Mouse (Mus musculus): ENCODE measurements around the gene Zfp819. TPM values are rescaled to one million over a fixed set of nuclear protein-coding genes. Genes with fewer than 3 reads are reported as not detected.

Gene Zfp819
- polyA plus RNA-seq (2012; rRNA removed), result 9.2 and 10.6 TPM in 2 replicates

DNA sequence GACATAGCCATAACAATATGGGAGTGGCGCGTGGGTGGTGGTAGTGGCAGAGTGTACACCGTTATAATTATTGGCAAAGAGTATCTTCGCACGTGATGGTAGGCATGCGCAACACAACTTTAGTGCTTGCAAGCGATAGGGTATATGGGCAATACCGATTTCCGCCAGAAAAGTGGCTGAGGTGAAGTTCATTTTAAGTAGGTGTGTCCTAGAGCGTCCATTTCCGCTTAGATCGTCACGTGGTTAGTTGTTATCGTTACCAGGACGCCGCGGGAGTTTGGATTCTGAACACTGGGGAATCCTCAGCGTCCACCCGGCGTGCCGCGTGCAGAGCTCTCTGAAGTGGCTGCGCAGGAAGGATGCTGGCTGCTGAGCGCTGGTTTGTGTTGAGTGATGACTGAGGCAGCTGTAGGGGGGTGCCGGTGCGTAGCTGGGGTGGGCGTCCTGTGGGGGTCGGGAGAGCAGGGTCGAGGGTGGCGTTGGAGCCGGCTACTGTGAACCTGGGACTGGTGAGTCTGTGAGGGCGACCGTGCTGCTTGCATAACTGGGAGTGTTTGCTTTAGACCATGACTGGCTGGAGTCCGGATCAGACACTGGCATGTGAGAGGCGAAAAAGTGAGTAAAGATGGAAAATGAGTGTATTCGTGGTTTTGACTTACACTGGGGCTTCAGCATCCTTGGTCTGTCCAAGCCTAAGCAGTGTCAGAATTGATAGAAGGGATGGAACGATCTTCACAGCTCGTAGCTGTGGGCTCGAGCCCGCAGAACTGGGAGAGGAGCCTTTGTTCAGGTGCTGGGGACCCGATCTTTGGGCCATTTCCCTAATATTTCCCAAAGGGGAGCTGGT lies at the start of gene Zfp819:
TSS of gene Zfp819 (plus strand) at position 274 of the 847 bp plus-strand sequence.
- H3K4me3 ChIP-seq (ENCODE audit: control insufficient read depth, low read depth, low read length), result peak within 1 kb of the TSS; percentile 73
- H3K4me1 ChIP-seq (ENCODE audit: control insufficient read depth, insufficient read depth, low read length), result peaks cover 8% of the 10 kb centered on the region
- no peaks in the 10 kb centered on the region for H3K27me3 ChIP-seq (ENCODE audit: control insufficient read depth, insufficient read depth, low read length)
- H3K27ac ChIP-seq (ENCODE audit: control insufficient read depth, insufficient read depth, low read depth, low read length), result peak within 1 kb of the TSS; percentile 39
- H3K36me3 ChIP-seq (ENCODE audit: control insufficient read depth, insufficient read depth, low read length), result no peaks in the 10 kb centered on the region
- TF ChIP-seq CTCF (IDR thresholded peaks at IDR 0.05; ENCODE audit: control insufficient read depth, insufficient read depth, insufficient replicate concordance, low read depth, low read length), result no peak
- no peak; the same call in 1 of the 2 replicates for TF ChIP-seq POLR2A (IDR thresholded peaks at IDR 0.05; ENCODE audit: control insufficient read depth, low read depth, low read length)

DNA sequence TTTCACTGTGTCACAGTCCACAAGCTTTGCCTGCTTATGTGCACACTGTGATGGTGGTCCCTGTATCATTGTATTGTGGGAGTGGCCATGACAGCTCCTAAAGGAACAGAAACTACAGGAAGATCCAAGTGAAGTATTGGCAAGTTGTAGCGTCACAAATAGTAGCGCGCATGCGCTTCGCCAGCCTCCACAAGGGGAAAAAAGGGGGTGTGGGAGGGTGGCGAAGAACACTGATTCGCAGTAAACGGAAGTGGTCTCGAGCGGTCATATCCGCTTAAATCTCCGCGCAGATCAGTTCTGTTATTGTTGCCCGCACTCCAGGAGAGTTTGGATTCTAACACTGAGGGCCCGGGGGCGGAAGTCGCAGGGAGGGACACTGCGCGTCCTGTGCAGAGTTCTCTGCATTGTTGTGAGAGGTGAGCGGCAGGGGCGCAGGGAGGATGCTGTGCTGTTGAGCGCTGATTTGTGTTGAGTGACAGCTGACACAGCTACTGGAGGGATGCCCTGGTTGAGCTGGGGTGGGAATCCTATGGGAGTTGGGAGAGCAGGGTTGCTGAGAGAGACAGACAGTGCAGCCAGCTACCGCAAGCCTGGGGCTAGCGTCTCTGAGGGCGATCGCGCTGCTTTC lies 44.8 kb upstream of the Zfp819 start, which contains the start of gene Zfp658:
TSS of gene Zfp658 (plus strand) at position 251 of the 628 bp plus-strand sequence.
- Histone ChIP-seq H3K4me1 (ENCODE audit: control insufficient read depth, insufficient read depth, low read length) (peaks cover 11% of the 10 kb centered on the region), H3K27ac (ENCODE audit: control insufficient read depth, insufficient read depth, low read depth, low read length) (peak within 1 kb of the TSS; percentile 56; the same call in 1 of the 2 replicates), H3K4me3 (ENCODE audit: control insufficient read depth, low read depth, low read length) (peak within 1 kb of the TSS; percentile 85), H3K27me3 (ENCODE audit: control insufficient read depth, insufficient read depth, low read length) (no peaks in the 10 kb centered on the region), H3K36me3 (ENCODE audit: control insufficient read depth, insufficient read depth, low read length) (no peaks in the 10 kb centered on the region)
- TF ChIP-seq POLR2A (IDR thresholded peaks at IDR 0.05; ENCODE audit: control insufficient read depth, low read depth, low read length) (peak; percentile 31; the same call in 1 of the 2 replicates), CTCF (IDR thresholded peaks at IDR 0.05; ENCODE audit: control insufficient read depth, insufficient read depth, insufficient replicate concordance, low read depth, low read length) (no peak)

DNA sequence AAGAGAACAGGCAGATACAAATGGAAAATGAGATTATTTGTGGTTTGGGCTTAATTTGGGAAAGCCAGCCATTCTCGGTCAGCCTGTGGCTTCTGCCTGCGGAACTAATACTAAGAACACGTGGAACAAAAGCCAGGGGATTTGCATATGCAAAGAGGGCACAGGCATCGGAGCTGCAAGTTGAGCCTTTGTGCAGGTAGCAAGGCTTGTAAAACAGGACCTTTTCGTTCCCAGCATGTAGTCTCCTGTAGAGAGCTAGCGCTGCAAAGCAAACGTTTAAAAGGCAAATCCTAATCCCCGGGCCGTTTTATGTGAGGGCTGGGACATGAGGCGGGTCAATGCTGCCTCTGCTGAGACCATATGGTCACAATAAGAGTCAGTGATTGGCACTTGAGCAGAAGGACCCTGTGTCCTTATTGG lies 44.3 kb upstream of the Zfp819 start:
- no peak for TF ChIP-seq POLR2A (IDR thresholded peaks at IDR 0.05; ENCODE audit: control insufficient read depth, low read depth, low read length)
- no peak for TF ChIP-seq CTCF (IDR thresholded peaks at IDR 0.05; ENCODE audit: control insufficient read depth, insufficient read depth, insufficient replicate concordance, low read depth, low read length)
- Histone ChIP-seq H3K27me3 (ENCODE audit: control insufficient read depth, insufficient read depth, low read length) (no peaks in the 10 kb centered on the region), H3K4me3 (ENCODE audit: control insufficient read depth, low read depth, low read length) (peak overlapping the region; percentile 85), H3K27ac (ENCODE audit: control insufficient read depth, insufficient read depth, low read depth, low read length) (no peak overlapping the region), H3K4me1 (ENCODE audit: control insufficient read depth, insufficient read depth, low read length) (peaks cover 11% of the 10 kb centered on the region), H3K36me3 (ENCODE audit: control insufficient read depth, insufficient read depth, low read length) (no peaks in the 10 kb centered on the region)

DNA sequence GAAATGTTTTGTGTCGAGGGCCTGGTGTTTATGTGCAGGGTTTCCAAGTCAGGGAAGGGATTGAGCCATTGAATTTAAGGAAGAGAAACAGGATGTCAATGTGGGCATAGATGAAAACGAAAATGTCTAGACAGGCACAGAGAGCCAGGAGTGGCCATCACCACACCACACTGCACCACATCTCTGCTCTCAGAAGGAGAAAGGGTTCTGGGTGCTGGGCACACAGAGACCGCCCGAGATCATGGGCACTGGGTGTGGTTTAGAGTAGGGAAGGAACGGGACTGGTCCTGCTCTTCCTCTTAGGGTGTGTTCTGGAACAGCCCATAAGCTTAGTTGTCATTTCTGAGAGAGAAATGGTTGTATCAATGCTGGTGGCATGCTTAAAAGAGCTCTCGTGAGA lies 43.7 kb upstream of the Zfp819 start:
- H3K4me1 ChIP-seq (ENCODE audit: control insufficient read depth, insufficient read depth, low read length), result peaks cover 11% of the 10 kb centered on the region
- H3K36me3 ChIP-seq (ENCODE audit: control insufficient read depth, insufficient read depth, low read length), result no peaks in the 10 kb centered on the region
- H3K27me3 ChIP-seq (ENCODE audit: control insufficient read depth, insufficient read depth, low read length), result no peaks in the 10 kb centered on the region
- no peak overlapping the region for H3K27ac ChIP-seq (ENCODE audit: control insufficient read depth, insufficient read depth, low read depth, low read length)
- TF ChIP-seq POLR2A (IDR thresholded peaks at IDR 0.05; ENCODE audit: control insufficient read depth, low read depth, low read length) (no peak), CTCF (IDR thresholded peaks at IDR 0.05; ENCODE audit: control insufficient read depth, insufficient read depth, insufficient replicate concordance, low read depth, low read length) (no peak)
- H3K4me3 ChIP-seq (ENCODE audit: control insufficient read depth, low read depth, low read length), result no peak overlapping the region

DNA sequence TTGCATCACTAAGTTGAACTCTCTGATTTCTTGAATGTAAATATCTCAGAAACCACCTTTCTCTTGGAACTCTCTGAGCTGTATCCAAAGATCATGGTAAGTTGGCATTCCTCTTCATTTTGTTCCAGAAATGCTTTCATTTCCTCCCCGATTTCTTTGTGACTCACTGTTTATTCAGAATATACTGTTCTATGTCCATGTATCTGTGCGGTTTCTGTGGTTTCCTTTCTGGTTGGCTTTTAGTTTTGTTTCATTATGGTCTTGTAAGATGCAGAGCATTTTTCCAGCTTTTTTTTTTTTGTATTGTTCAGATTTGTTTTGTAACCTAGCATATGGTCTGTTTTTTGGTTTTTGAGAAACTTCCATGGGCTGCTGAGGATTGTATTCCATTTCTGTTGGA lies 35.8 kb upstream of the Zfp819 start:
- Histone ChIP-seq H3K27me3 (ENCODE audit: control insufficient read depth, insufficient read depth, low read length) (no peaks in the 10 kb centered on the region), H3K4me1 (ENCODE audit: control insufficient read depth, insufficient read depth, low read length) (no peaks in the 10 kb centered on the region), H3K4me3 (ENCODE audit: control insufficient read depth, low read depth, low read length) (no peak overlapping the region), H3K27ac (ENCODE audit: control insufficient read depth, insufficient read depth, low read depth, low read length) (no peak overlapping the region), H3K36me3 (ENCODE audit: control insufficient read depth, insufficient read depth, low read length) (no peaks in the 10 kb centered on the region)
- TF ChIP-seq CTCF (IDR thresholded peaks at IDR 0.05; ENCODE audit: control insufficient read depth, insufficient read depth, insufficient replicate concordance, low read depth, low read length) (no peak), POLR2A (IDR thresholded peaks at IDR 0.05; ENCODE audit: control insufficient read depth, low read depth, low read length) (no peak)

DNA sequence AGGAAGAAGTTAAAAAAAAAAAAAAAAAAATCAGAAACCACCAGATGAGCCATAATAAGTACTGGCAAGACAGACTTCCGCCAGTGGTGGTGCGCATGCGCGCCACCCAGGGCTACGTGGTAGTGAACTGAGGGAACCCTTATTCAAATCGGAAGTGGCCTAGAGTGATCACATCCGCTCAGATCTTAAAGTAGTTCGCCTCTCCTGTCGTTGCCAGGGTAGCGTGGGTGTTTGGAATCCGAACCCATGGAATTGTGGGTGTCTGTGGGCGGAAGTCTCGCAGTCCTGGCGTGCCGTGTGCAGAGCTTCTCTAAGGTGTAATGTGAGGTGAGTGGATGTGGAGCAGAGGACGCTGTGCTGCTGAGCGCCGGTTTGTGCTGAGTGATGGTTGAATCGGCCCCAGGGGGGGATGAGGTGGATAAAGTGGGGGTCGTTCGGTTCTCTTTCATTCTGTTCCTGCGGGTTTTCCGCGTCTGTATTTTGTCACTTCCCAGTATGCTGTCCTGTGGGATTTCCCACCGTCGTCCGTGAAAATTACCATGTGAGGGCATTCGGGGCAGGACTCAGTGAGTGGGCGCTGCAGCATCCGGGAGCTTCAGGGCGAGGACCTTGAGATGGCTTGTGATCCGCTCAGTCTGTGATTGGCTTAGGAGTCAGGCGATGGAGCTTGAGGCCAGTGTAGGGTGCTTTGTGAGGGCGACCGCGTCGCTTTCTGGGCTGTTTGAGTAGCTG lies 27.4 kb upstream of the Zfp819 start, which contains the start of gene Zfp719:
TSS of gene Zfp719 (plus strand) at position 171 of the 732 bp plus-strand sequence.
- Histone ChIP-seq H3K27ac (ENCODE audit: control insufficient read depth, insufficient read depth, low read depth, low read length) (peak within 1 kb of the TSS; percentile 63), H3K4me3 (ENCODE audit: control insufficient read depth, low read depth, low read length) (peak within 1 kb of the TSS; percentile 82), H3K4me1 (ENCODE audit: control insufficient read depth, insufficient read depth, low read length) (peaks cover 7% of the 10 kb centered on the region), H3K36me3 (ENCODE audit: control insufficient read depth, insufficient read depth, low read length) (no peaks in the 10 kb centered on the region), H3K27me3 (ENCODE audit: control insufficient read depth, insufficient read depth, low read length) (no peaks in the 10 kb centered on the region)
- TF ChIP-seq POLR2A (IDR thresholded peaks at IDR 0.05; ENCODE audit: control insufficient read depth, low read depth, low read length), result peak; percentile 82; the same call in 1 of the 2 replicates
- TF ChIP-seq CTCF (IDR thresholded peaks at IDR 0.05; ENCODE audit: control insufficient read depth, insufficient read depth, insufficient replicate concordance, low read depth, low read length), result no peak

All from testis, adult 2 months (tissue).